In the genomic region with DNA sequence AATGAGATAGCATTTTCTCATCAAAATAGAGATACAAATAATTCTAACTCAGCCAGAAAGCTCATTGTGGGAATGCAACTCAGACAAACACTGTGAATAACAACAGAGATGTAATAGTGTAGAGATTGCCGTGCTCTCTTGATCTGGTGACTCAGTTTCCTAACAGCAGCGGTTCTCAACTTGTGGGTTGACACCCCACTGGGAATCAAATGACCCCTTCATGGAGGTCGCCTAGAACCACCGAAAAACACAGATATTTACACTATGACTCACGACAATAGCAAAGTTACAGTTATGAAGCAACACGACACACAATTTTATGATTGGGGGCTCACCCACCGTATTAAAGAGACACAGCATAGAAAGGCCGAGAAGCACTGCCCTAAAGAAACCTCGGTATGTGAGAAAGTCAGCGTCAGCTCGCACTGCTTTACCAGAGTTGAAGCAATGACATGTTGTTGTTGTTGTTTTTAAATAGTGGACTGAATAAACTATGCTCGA, we compare ENCODE assay signal across 25 mouse cellular contexts. TPM values are rescaled to one million over a fixed set of nuclear protein-coding genes. Genes with fewer than 3 reads are reported as not detected.
A peak's percentile ranks its signal among the peaks of the same experiment; 100 is the strongest.
DNase-seq lines count a peak whose midpoint lies in the region; ATAC-seq and TF ChIP-seq lines count a peak whose summit lies in the region.
"Had no signal": no experiment of that assay in that cellular context is flagged by ENCODE, and none has a peak within 500 bp of the region (broad histone marks: within the 10 kb centered on the region; RNA-seq: fewer than 3 reads in every experiment).

No protein-coding gene starts in this region.

- intact Hi-C loops in gastrocnemius, adult 2 months (cut with DNase I): no loop called here

- no peaks in the 10 kb centered on the region for H3K36me3 ChIP-seq in macrophage (ENCODE audit: inconsistent target)
- H3K36me3 ChIP-seq: limb, embryonic 10.5 days; limb, embryonic 15.5 days; midbrain, embryonic 12.5 days had no signal

- H3K4me3 ChIP-seq in gastrocnemius, adult 2 months: no peak overlapping the region; the same call in 1 of the 2 replicates
- H3K4me3 ChIP-seq in macrophage (ENCODE audit: inconsistent target): no peak overlapping the region
- H3K4me3 ChIP-seq: forebrain, embryonic 13.5 days; heart, embryonic 10.5 days; hindbrain, embryonic 12.5 days; limb, embryonic 10.5 days; limb, embryonic 15.5 days; megakaryocyte, embryonic 14.5 days; midbrain, embryonic 12.5 days; neural tube, embryonic 15.5 days had no signal

- no peaks in the 10 kb centered on the region for H3K79me2 ChIP-seq in macrophage (ENCODE audit: inconsistent target)

- DNase-seq in gastrocnemius, adult 2 months: no peak
- no peak for DNase-seq in gastrocnemius, adult 8-10 months (ENCODE audit: low spot score in 2 of 2)
- peak; percentile 39 for DNase-seq in 416B (ENCODE audit: low read depth)
- peak; percentile 66 for DNase-seq in NIH3T3 (ENCODE audit: low read depth)
- no peak for DNase-seq in kidney, postnatal 10 days
- DNase-seq: adrenal gland, postnatal 25 days; cerebellum, postnatal 10 days; kidney, postnatal 14 days; layer of hippocampus, adult 9-11 months; lung, adult 2 months; right cerebral cortex, postnatal 25 days; spleen, adult 18-20 months; thymus, postnatal 14 days had no signal

- 93% methylated on average over 12 of the region's 12 CpGs for WGBS in macrophage (ENCODE audit: missing documents)

- no peak; the same call in 1 of the 2 replicates for ATAC-seq in frontal cortex, adult (ENCODE audit: low TSS enrichment)
- ATAC-seq: forebrain, embryonic 13.5 days had no signal

- peak overlapping the region; percentile 61 for H3K27ac ChIP-seq in gastrocnemius, adult 2 months
- peak overlapping the region; percentile 17; the same call in 1 of the 2 replicates for H3K27ac ChIP-seq in macrophage
- H3K27ac ChIP-seq: forebrain, embryonic 13.5 days; heart, embryonic 10.5 days; hindbrain, embryonic 12.5 days; limb, embryonic 10.5 days; limb, embryonic 15.5 days; liver, embryonic 14.5 days; midbrain, embryonic 12.5 days; neural tube, embryonic 15.5 days had no signal

- TF ChIP-seq CTCF in gastrocnemius, adult 2 months (IDR thresholded peaks at IDR 0.05): no peak

RNA-seq across cellular contexts. Expression of gene Aig1, which starts 35.7 kb away (rescaled TPM):
- total RNA-seq in gastrocnemius, adult 2 months (2021): 10 to 100 TPM; 15.7 to 18.0 TPM
- total RNA-seq in gastrocnemius, adult 8-10 months (2022): 10 to 100 TPM; 12.8 to 13.9 (median 13.3) TPM
- total RNA-seq in macrophage (2018; cell fraction: chromatin; rRNA removed): 10 to 100 TPM in 21 of 26 experiments, 1 to 10 TPM in 5; 4.4 to 44.1 (median 13.9) TPM
- 10 to 100 TPM in 14 of 26 experiments, 1 to 10 TPM in 12; 6.4 to 12.5 (median 10.1) TPM for total RNA-seq in macrophage (2018; cell fraction: cytosol; rRNA removed)
- total RNA-seq in macrophage (2018; cell fraction: nucleus; rRNA removed): 10 to 100 TPM in 23 of 26 experiments, 1 to 10 TPM in 3; 8.1 to 53.8 (median 15.3) TPM
- polyA plus RNA-seq in macrophage (2018): 8.5 to 15.6 TPM (median 12.4 TPM) in 3 replicates
- total RNA-seq: MEL had no signal

Comparison
In these comparisons a context has a peak if more than half of its experiments do, and no peak if none do; other contexts are left out.
1. DNase-seq: peak in 416B (single experiment) and NIH3T3 (single experiment); none in gastrocnemius, adult 2 months (single experiment), gastrocnemius, adult 8-10 months (0 of 2) and kidney, postnatal 10 days (single experiment).